Mouse (Mus musculus) G1E (cell line): ENCODE data around the gene Ajap1. TPM values are rescaled to one million over a fixed set of nuclear protein-coding genes. Genes with fewer than 3 reads are reported as not detected.

Experiments used
- ATAC-seq: 2 replicates; pipeline ENCODE4 v1.8.0; 2016; ENCODE audit warnings: mild to moderate bottlenecking; ENCODE audit not compliant: insufficient number of reproducible peaks, poor library complexity, low FRiP score, severe bottlenecking; ENCODE audit errors: extremely low read depth
- DNase-seq: peaks from one replicate; pipeline ENCODE4 v3.0.0; 2012; ENCODE audit warnings: low spot score
- H3K27me3 ChIP-seq: 2 replicates; pipeline ENCODE4 v1.6.1; 2012; ENCODE audit warnings: mild to moderate bottlenecking, low read length, inconsistent platforms; ENCODE audit not compliant: insufficient read depth
- H3K36me3 ChIP-seq: replicated peaks from 2 replicates; pipeline ENCODE3; 2012; ENCODE audit warnings: mild to moderate bottlenecking, inconsistent platforms
- H3K4me1 ChIP-seq: 2 replicates; pipeline ENCODE4 v1.6.1; 2012; ENCODE audit warnings: low read depth, low read length, inconsistent platforms, mixed read lengths; ENCODE audit not compliant: insufficient read depth
- H3K4me3 ChIP-seq: 2 replicates; pipeline ENCODE4 v1.5.1; 2012; ENCODE audit warnings: low read depth, mild to moderate bottlenecking, inconsistent platforms, low read length, moderate library complexity, mixed read lengths
- H3K9me3 ChIP-seq: replicated peaks from 2 replicates; pipeline ENCODE4 v1.6.1; 2012; ENCODE audit warnings: inconsistent platforms
- CTCF ChIP-seq: IDR thresholded peaks from 2 replicates; pipeline ENCODE4 v1.5.1; 2012; ENCODE audit warnings: low read depth, low read length, inconsistent platforms, mixed read lengths
- GATA1 ChIP-seq: IDR thresholded peaks from 2 replicates; pipeline ENCODE4 v1.6.1; 2012; ENCODE audit warnings: borderline replicate concordance, low read length, inconsistent platforms, mixed read lengths
- GATA2 ChIP-seq: IDR thresholded peaks from 2 replicates; pipeline ENCODE4 v1.6.1; 2012; ENCODE audit warnings: low read depth, low read length, inconsistent platforms, borderline replicate concordance
- POLR2AphosphoS5 ChIP-seq: IDR thresholded peaks from 2 replicates; pipeline ENCODE4 v1.6.1; 2012; ENCODE audit warnings: low read depth, low read length, inconsistent platforms; ENCODE audit not compliant: insufficient replicate concordance
- TAL1 ChIP-seq: conservative IDR thresholded peaks from 2 replicates; pipeline ENCODE4 v1.6.1; 2012; ENCODE audit warnings: low read depth, low read length, inconsistent platforms, mixed read lengths
- polyA plus RNA-seq: library from polyadenylated mRNA; stranded (reverse); fragments of >175 nt; gene quantifications from 2 replicates; pipeline ENCODE4 v1.2.3, GENCODE M21; 2012
- total RNA-seq, 2 experiments: library from RNA; stranded (forward) in 1 of 2; stranded (reverse) in 1 of 2; fragments of 200-1000 nt in 1 of 2; fragments of >200 nt in 1 of 2; fragmentation: Nextera tagmentation in 1 of 2; gene quantifications; 2 replicates each; pipeline ENCODE4 v1.2.3; 2014 to 2017

Ajap1 gene
- total and polyA plus RNA-seq, 3 experiments, result 0.22 TPM; not detected in 2

- Histone ChIP-seq H3K4me1 (no peaks in the 10 kb centered on the region), H3K36me3 (no peaks in the 10 kb centered on the region), H3K4me3 (no peak overlapping the region; the same call in 1 of the 2 replicates), H3K9me3 (peaks cover 95% of the 10 kb centered on the region), H3K27me3 (no peaks in the 10 kb centered on the region)
- ATAC-seq (no peak), DNase-seq (no peak)
- TF ChIP-seq CTCF (no peak), GATA1 (no peak), TAL1 (no peak), POLR2AphosphoS5 (no peak), GATA2 (no peak)
Measured at GRCm38 (mm10) chr4:153481361-153482234, 1.0 kb downstream of the Ajap1 start.

GRCm38 (mm10) chr4:153480551-153481262 is 1.9 kb downstream of the Ajap1 start:
- DNase-seq, result no peak
- H3K36me3 ChIP-seq, result no peaks in the 10 kb centered on the region

GRCm38 (mm10) chr4:153479144-153479543 is 3.5 kb downstream of the Ajap1 start:
- no peaks in the 10 kb centered on the region for H3K27me3 ChIP-seq
- H3K36me3 ChIP-seq, result no peaks in the 10 kb centered on the region
- DNase-seq, result no peak
- ATAC-seq, result no peak
- peaks cover 98% of the 10 kb centered on the region for H3K9me3 ChIP-seq
- no peaks in the 10 kb centered on the region for H3K4me1 ChIP-seq
- no peak for TF ChIP-seq POLR2AphosphoS5
- no peak for TF ChIP-seq GATA2
- TF ChIP-seq TAL1, result no peak
- no peak for TF ChIP-seq CTCF
- no peak for TF ChIP-seq GATA1
- no peak overlapping the region for H3K4me3 ChIP-seq

More at GRCm38 (mm10) chr4:153480551-153481262, 1.9 kb downstream of the Ajap1 start:
- H3K9me3 ChIP-seq, result peaks cover 96% of the 10 kb centered on the region
- TF ChIP-seq CTCF (no peak), GATA1 (no peak), POLR2AphosphoS5 (no peak)
- H3K4me1 ChIP-seq, result no peaks in the 10 kb centered on the region
- ATAC-seq, result no peak
- no peaks in the 10 kb centered on the region for H3K27me3 ChIP-seq
- H3K4me3 ChIP-seq, result no peak overlapping the region; the same call in 1 of the 2 replicates

- no peak for ATAC-seq
- Histone ChIP-seq H3K9me3 (peaks cover 96% of the 10 kb centered on the region), H3K4me1 (no peaks in the 10 kb centered on the region), H3K36me3 (no peaks in the 10 kb centered on the region), H3K27me3 (no peaks in the 10 kb centered on the region), H3K4me3 (no peak overlapping the region)
- no peak for DNase-seq
- no peak for TF ChIP-seq POLR2AphosphoS5
- TF ChIP-seq GATA2, result no peak
- no peak for TF ChIP-seq CTCF
- TF ChIP-seq TAL1, result no peak
- TF ChIP-seq GATA1, result no peak
Measured at GRCm38 (mm10) chr4:153473480-153474252, 8.9 kb downstream of the Ajap1 start.

- ATAC-seq, result no peak
- Histone ChIP-seq H3K9me3 (peaks cover 97% of the 10 kb centered on the region), H3K36me3 (no peaks in the 10 kb centered on the region), H3K4me3 (no peak overlapping the region; the same call in 1 of the 2 replicates), H3K27me3 (no peaks in the 10 kb centered on the region), H3K4me1 (no peaks in the 10 kb centered on the region)
- no peak for TF ChIP-seq GATA2
- no peak for TF ChIP-seq POLR2AphosphoS5
- TF ChIP-seq TAL1, result no peak
- no peak for TF ChIP-seq GATA1
- TF ChIP-seq CTCF, result no peak
- DNase-seq, result no peak
Measured at GRCm38 (mm10) chr4:153469712-153470111, 12.9 kb downstream of the Ajap1 start.

DNA sequence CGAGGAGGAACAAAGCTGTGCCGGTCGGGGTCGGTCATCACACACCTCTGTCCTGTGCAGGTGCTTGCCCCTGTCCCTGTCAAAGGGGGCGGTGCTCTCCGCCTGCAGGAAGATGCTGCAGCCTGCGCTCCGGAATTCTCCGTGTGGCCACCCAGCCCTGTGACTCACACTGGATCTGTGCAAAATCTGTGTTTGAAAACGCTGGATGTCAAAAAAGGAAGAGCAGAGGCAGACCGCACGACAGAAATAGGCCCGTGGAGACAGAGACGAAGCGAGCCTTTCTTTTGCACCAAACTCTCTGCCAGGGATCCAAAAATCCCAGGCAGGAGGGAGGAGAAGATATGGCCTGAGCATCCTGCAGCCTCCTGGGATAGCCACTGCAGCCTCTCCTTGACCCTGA is 22.7 kb downstream of the Ajap1 start:
- no peak for ATAC-seq
- no peaks in the 10 kb centered on the region for H3K27me3 ChIP-seq
- H3K9me3 ChIP-seq, result peaks cover 98% of the 10 kb centered on the region
- no peak for DNase-seq
- no peaks in the 10 kb centered on the region for H3K36me3 ChIP-seq
- no peak for TF ChIP-seq CTCF
- no peak for TF ChIP-seq TAL1
- no peak for TF ChIP-seq GATA1
- TF ChIP-seq GATA2, result no peak
- no peak for TF ChIP-seq POLR2AphosphoS5
- no peaks in the 10 kb centered on the region for H3K4me1 ChIP-seq
- no peak overlapping the region for H3K4me3 ChIP-seq
